Mouse (Mus musculus) MEL (cell line): ENCODE data around the gene Prps1l1. TPM values are rescaled to one million over a fixed set of nuclear protein-coding genes. Genes with fewer than 3 reads are reported as not detected.

ENCODE experiments used
- DNase-seq: peaks from one replicate; pipeline ENCODE4 v3.0.0; 2011; ENCODE audit warnings: low read depth, low spot score
- H3K27ac ChIP-seq: 2 replicates; pipeline ENCODE4 v1.5.1; 2012; ENCODE audit warnings: low read depth, mild to moderate bottlenecking, control low read depth, low read length, moderate library complexity; ENCODE audit not compliant: control insufficient read depth
- H3K27me3 ChIP-seq, 2 experiments: fragments of 150-350 bp in 1 of 2; sonication (generic) in 1 of 2; 2 replicates each; pipeline ENCODE4 v1.6.1; 2012; ENCODE audit warnings: low read length in 2 of 2, mild to moderate bottlenecking in 2 of 2, improper control_type of control experiment in 1 of 2, moderate library complexity in 1 of 2; ENCODE audit not compliant: insufficient read depth in 2 of 2, control insufficient read depth in 1 of 2
- H3K36me3 ChIP-seq, 2 experiments: 2 replicates each; pipeline ENCODE4 v1.6.1; 2012 to 2014; ENCODE audit warnings: low read length in 2 of 2, improper control_type of control experiment in 1 of 2, inconsistent platforms in 1 of 2, mild to moderate bottlenecking in 1 of 2; ENCODE audit not compliant: insufficient read depth in 2 of 2, control insufficient read depth in 1 of 2
- H3K4me1 ChIP-seq, 2 experiments: fragments of 150-350 bp in 1 of 2; sonication (generic) in 1 of 2; 2 replicates each; pipeline ENCODE4 v1.6.1; 2012; ENCODE audit warnings: low read length in 2 of 2, improper control_type of control experiment in 1 of 2, mild to moderate bottlenecking in 1 of 2; ENCODE audit not compliant: insufficient read depth in 2 of 2, control insufficient read depth in 1 of 2
- H3K4me3 ChIP-seq, 2 experiments: fragments of 150-350 bp in 1 of 2; sonication (generic) in 1 of 2; 2 replicates each; pipeline ENCODE4 v1.5.1; 2012; ENCODE audit warnings: low read depth in 2 of 2, low read length in 2 of 2, mild to moderate bottlenecking in 2 of 2, moderate library complexity in 2 of 2, control low read depth in 1 of 2, improper control_type of control experiment in 1 of 2; ENCODE audit not compliant: control insufficient read depth in 1 of 2, insufficient read depth in 1 of 2
- H3K79me2 ChIP-seq: 2 replicates; pipeline ENCODE4 v1.6.1; 2012; ENCODE audit warnings: mild to moderate bottlenecking, low read length, moderate library complexity; ENCODE audit not compliant: control insufficient read depth, poor library complexity, insufficient read depth
- H3K9ac ChIP-seq: 2 replicates; pipeline ENCODE4 v1.6.1; 2012; ENCODE audit warnings: low read depth, mild to moderate bottlenecking, control low read depth, low read length, moderate library complexity; ENCODE audit not compliant: control insufficient read depth, poor library complexity, severe bottlenecking
- H3K9me3 ChIP-seq: fragments of 150-350 bp; sonication (generic); replicated peaks from 2 replicates; pipeline ENCODE4 v1.6.1; 2012; ENCODE audit warnings: mild to moderate bottlenecking, low read length, improper control_type of control experiment, moderate library complexity; ENCODE audit not compliant: insufficient read depth
- CHD1 ChIP-seq: IDR thresholded peaks from 2 replicates; pipeline ENCODE4 v1.6.1; 2012; ENCODE audit warnings: low read depth, mild to moderate bottlenecking, inconsistent platforms, low read length, improper control_type of control experiment
- EP300 ChIP-seq, 2 experiments: IDR thresholded peaks; 2 replicates each; pipeline ENCODE4 v1.6.1; 2011; ENCODE audit warnings: improper control_type of control experiment in 2 of 2, low read length in 2 of 2, low read depth in 1 of 2, mild to moderate bottlenecking in 1 of 2
- ETS1 ChIP-seq: IDR thresholded peaks from 2 replicates; pipeline ENCODE4 v1.6.1; 2012; ENCODE audit warnings: low read depth, mild to moderate bottlenecking, inconsistent platforms, low read length, improper control_type of control experiment, moderate library complexity
- HCFC1 ChIP-seq: IDR thresholded peaks from 2 replicates; pipeline ENCODE4 v1.6.1; 2012; ENCODE audit warnings: low read depth, mild to moderate bottlenecking, inconsistent platforms, low read length, improper control_type of control experiment, moderate library complexity
- MXI1 ChIP-seq: IDR thresholded peaks from 2 replicates; pipeline ENCODE4 v1.6.1; 2011; ENCODE audit warnings: mild to moderate bottlenecking, low read depth, low read length, improper control_type of control experiment
- POLR2AphosphoS5 ChIP-seq: IDR thresholded peaks from 2 replicates; pipeline ENCODE4 v1.6.1; 2012; ENCODE audit warnings: low read depth, borderline replicate concordance, mild to moderate bottlenecking, inconsistent platforms, low read length, moderate library complexity, mixed read lengths
- TCF12 ChIP-seq: IDR thresholded peaks from 2 replicates; pipeline ENCODE4 v1.6.1; 2014; ENCODE audit warnings: low read depth, mild to moderate bottlenecking, inconsistent platforms, low read length, improper control_type of control experiment, moderate library complexity
- polyA plus RNA-seq, 2 experiments: library from polyadenylated mRNA; stranded (reverse) in 1 of 2; unstranded in 1 of 2; fragments of >175 nt in 1 of 2; fragments of >200 nt in 1 of 2; gene quantifications; 2 replicates each; pipeline versions ENCODE4 v1.2.1 to v1.2.4; 2012; ENCODE audit warnings: low replicate concordance in 2 of 2, low read depth in 1 of 2; ENCODE audit not compliant: insufficient read length in 2 of 2, insufficient read depth in 1 of 2, missing spikeins in 1 of 2
- total RNA-seq: library from RNA; depleted of rRNA; stranded (reverse); fragments of 300-350 nt; gene quantifications from 2 replicates; pipeline ENCODE4 v1.2.3, GENCODE M21; 2012; rRNA removed

The Prps1l1 gene
- total and polyA plus RNA-seq, 3 experiments: not detected

GRCm38 (mm10) chr12:35027533-35027932, 43.0 kb downstream of the Prps1l1 start:
- TF ChIP-seq HCFC1 (no peak), TCF12 (no peak), MXI1 (no peak), POLR2AphosphoS5 (no peak), CHD1 (no peak), ETS1 (no peak), EP300 (IDR thresholded peaks at IDR 0.05; ENCODE audit: low read depth in 1 of 2, low read length in 2 of 2) (no peak)
- Histone ChIP-seq H3K36me3 (peaks cover 0 to 2% of the 10 kb centered on the region in 2 experiments; a peak in 2 of 4 replicates), H3K9ac (no peak overlapping the region), H3K4me3 (no peak overlapping the region), H3K27ac (no peak overlapping the region), H3K4me1 (0 out of 4 replicates have a peak, but pooled peaks cover 0 to 2% of the 10 kb centered on the region in 2 experiments), H3K9me3 (no peaks in the 10 kb centered on the region), H3K27me3 (no peaks in the 10 kb centered on the region; a peak in 1 of 4 replicates), H3K79me2 (no peaks in the 10 kb centered on the region)
- no peak for DNase-seq

Other genes starting within 250 kb of the Prps1l1 start
- gene Hdac9, start 67.7 kb upstream of the Prps1l1 start, total RNA-seq: 0.19 and 0.23 TPM in 2 replicates
- gene Hdac9, start 67.7 kb upstream of the Prps1l1 start, polyA plus RNA-seq: under 1 TPM in 1 of 2 experiments, not detected in 1; 0.03 TPM
- 5.3 and 6.2 TPM in 2 replicates for gene Snx13, start 62.4 kb downstream of the Prps1l1 start, total RNA-seq
- gene Snx13, start 62.4 kb downstream of the Prps1l1 start, polyA plus RNA-seq: 1 to 10 TPM in 1 of 2 experiments, not detected in 1; 7.6 TPM